Mouse (Mus musculus): ENCODE results near the gene Uqcrc1.

The Uqcrc1 gene

DNA sequence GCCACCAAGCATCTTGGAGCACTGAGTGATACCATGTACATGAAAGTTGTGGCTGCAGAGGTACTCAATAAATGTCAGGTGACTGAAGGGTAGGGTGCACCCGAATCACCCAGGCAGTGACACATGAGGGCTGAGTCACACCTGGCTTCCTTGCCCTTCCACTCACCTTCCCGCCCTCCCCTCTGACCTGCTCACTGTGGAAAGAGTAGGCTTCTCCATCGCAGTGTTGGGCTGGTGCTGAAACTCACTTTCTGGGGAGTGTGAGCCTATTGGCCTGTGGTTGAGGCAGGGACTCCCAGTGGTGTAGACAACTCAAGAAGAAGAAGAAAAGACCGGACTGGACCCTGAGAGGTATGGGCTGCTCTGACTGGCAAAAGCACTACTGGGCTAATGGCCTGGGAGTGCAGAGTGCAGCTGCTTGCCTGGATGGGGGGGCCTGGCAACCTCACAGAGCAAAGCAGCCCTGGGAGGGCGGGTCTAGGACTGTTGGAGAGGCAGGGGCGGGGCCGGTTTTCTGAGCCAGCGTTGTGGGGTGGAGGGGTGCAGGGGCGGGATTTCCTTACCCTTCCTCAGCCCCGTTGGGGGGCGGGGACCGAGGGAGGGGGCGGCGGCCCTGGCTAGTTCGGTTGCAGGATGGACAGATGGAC, 51.4 kb downstream of the Uqcrc1 start:
- DNase-seq: peak; percentile 56 to 72

DNA sequence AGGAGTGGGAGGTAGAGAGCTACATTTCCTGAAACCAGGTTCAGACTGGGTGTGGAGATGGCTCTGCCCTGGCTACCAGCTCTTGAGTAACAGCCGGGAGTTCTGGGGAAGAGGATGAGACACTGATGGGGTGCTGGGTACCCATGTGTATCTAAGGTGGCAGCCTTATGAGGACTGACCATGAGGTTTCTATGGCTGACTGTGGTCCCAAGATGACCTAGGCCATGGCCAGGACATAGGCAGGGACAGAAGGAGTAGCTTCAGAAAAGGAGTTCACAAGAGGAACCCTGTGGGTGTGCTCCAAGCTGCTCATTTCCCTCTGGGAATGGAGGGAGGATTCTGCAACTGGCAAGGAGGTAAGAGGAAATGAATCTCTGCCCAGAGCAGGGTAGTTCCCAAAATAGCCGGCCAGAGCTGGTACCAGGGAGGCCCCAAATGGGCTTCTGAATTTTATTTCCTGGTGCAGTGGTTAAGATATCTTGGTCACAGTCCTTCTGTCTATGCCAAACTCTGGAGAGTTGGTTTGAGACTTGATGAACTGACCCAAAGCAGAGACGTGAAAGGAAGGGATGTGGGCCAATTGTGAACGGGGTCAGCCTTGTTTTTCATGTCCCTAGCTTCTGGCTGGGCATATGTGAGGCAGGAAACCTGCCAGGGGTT, 53.5 kb downstream of the Uqcrc1 start:
- peak in 1 of 2 experiments; percentile 19 for DNase-seq

DNA sequence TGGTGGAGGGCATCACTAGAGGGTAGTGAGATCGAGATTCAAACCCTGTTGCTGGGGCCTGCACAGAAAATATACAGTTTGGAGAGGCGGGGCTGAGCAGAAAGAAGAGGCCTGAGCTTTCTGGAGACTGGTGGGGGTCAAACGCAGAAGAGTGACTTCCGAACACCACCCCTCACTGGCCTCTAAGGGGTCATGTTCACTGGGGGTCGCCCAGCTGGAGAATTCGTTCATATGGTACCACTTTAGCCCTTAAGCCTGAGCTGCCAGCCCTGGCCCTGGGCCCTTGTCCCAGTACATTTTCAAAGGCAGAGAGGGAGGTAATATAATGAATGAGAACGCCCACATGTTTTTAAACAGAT, 54.0 kb downstream of the Uqcrc1 start:
- DNase-seq: no peak

DNA sequence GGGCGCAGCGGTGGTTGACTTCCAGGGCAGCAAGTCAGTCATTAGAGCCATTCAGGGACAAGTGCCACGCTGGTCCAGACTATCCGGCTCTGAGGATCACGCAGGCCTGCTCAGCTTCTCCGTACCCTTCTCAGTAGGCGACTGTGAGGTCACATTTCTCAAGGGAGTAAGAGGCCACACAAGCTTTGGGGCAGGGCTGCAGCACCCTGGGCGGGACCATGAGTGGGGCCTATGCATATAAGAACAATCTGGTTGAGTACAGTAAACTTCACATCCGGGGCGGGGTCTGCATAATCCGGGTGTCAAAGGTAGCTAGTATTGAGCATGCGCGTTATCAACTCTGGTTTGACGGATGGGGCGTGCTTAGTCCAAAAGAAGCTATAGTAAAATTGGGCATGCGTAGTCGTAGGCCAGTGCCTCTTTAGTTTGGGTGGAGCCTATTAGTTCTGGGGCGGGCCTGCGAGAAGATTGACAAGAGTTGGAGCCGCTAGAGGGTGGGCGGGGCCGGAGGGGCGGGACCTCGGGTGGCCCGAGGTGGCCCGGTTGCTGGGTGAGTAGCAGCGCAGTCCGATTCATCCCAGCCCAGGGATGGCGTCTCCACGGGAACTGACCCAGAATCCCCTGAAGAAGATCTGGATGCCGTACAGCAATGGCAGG, 55.1 kb downstream of the Uqcrc1 start, which contains the start of gene Pfkfb4:
Pfkfb4 (plus strand) TSS at position 351 of the 657 bp plus-strand sequence.
- peak; percentile 99 to 100 for DNase-seq

DNA sequence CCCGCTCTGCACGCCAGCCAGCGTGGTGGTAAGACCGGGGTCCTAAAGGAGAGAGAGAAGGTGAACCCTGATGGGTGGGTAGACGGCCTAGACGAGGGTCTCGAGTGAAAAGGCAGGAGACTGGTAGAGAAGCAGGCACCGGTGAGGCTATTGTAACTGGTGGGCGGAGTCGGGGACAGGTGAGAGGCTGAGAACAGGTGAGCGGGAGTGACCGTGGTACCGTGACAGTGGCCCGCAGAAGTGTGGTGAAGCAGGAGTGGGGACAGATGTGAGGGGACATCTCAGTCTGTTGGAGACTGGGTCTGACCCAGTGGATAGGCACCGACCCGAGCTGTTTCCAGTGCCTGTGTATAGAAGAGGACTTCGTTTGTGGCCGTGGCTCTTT, 55.6 kb downstream of the Uqcrc1 start:
- peak in 1 of 2 experiments; percentile 57 for DNase-seq

DNA sequence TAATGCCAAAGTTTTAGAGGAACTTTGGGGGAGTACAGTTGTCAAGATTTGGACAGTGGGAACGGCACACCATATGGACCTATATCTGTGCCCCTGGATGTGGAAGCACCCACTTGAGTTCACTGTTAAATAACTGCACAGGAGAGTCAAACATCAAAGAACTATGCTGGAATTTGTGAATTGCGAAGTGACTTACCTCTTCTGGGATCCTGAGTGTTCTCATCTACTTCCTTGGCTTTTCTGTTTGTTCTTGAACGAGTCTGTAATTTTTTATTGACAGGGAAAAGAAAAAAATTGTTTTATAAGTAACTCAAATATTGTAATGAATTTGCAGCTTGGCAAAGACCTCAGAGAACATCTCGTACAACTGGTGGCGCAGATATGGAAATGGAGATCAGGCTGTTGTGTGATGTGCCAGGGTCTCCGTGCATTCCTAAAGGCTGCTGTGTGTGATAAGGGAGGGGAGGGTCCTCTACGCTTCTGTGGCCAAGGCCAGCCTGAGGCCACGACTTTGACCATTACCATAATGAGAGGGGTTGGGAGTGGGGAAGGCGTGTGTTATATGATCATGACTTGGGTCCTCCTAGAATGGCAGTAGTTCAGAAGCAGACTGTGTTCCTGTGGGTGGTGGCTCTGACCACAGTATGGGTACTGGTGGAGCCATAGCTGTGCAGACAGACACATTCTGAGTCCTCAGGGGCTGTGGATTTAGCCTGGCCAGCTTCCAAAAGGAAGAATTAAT, 56.4 kb downstream of the Uqcrc1 start:
- peak in 1 of 2 experiments; percentile 24 for DNase-seq

DNA sequence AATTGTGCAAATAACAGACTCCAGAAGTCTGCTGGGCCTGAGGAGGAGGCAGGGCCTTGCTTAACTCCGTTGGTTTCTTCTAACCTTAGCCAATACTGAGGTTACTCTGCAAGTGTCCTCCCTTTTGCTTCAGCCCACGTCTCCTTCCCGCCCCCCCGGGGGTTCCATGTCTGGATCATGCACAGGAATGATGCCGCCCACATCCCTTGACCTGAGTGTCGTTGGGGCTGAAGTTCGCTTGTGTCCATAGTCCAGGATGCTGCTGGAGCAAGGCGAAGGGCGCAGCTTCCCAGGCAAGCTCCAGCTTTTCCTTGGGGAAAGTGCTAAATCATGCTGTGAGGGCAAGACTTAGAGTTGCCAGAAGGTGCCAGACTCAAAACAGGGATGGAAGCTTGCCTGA, 60.0 kb downstream of the Uqcrc1 start:
- no peak for DNase-seq

DNA sequence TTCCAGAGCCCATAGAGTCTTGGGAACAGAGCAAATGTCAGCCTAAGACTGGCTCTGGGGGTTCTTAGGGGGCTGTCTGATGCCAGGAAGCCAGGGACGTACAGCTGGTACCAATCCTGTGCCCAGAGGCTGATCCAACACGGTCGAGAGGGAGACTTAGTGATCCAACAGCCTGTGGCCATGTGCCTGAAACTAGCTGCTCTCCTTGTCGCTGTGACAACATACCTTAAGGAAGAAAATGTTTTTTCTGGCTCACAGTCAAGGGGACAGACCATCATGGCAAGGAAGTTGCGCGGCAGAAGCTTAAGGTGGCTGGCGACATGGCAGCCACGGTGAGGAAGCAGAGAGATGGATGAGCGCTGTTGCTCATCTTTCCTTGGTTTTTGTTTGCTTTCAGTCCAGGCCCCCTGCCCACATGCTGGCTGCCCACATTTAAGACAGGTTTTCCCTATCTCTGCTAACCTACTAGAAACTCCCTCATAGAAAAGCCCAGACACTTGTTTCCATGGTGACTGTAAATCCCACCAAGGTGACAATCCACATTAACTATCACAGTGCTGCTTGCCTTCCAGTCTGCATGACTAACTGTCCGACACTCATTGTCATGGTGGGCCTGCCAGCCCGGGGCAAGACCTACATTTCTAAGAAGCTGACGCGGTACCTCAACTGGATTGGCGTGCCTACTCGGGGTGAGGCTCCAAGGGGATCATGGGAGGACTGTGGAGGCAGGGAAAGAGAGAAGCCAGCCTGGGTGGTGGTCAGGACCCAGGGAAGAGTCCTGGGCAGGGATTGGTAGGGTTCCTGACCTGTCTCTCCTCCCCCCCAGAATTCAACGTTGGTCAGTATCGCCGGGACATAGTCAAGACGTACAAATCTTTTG, 62.1 kb downstream of the Uqcrc1 start:
- peak; percentile 25 to 53 for DNase-seq

DNA sequence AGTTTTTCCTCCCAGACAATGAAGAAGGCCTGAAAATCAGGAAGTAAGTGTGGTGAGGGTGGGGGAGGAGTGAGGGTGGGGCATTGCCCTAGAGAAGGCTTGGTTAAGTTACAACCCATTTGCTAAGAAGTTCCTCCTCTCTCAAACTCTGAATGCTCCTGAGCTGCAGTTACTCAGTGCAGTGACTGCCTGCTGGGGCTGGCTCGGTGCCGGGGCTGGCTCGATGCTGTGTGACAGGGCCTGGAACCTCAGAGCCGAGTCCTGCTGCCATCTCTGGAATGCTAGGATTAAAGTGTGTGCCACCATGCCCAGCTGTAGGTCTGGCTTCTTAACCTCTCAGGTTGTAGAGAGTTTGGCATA, 62.7 kb downstream of the Uqcrc1 start:
- no peak for DNase-seq

All from lung, adult 18-20 months (tissue).